Comparison of ENCODE assay signal across 11 mouse cellular contexts in genomic region chr5:69339623-69339970, GRCm38 (mm10). TPM values are rescaled to one million over a fixed set of nuclear protein-coding genes. Genes with fewer than 3 reads are reported as not detected.
A peak's percentile ranks its signal among the peaks of the same experiment; 100 is the strongest.
DNase-seq lines count a peak whose midpoint lies in the region; ATAC-seq and TF ChIP-seq lines count a peak whose summit lies in the region.
"Had no signal": no experiment of that assay in that cellular context is flagged by ENCODE, and none has a peak within 500 bp of the region (broad histone marks: within the 10 kb centered on the region; RNA-seq: fewer than 3 reads in every experiment).

No protein-coding gene starts in this region.

- no peak overlapping the region for H3K27ac ChIP-seq in midbrain, embryonic 10.5 days (replicated peaks)
- no peak overlapping the region for H3K27ac ChIP-seq in stomach, postnatal 0 days (replicated peaks)
- H3K27ac ChIP-seq: left cerebral cortex, adult 2 months had no signal

- no peak for TF ChIP-seq EP300 in stomach, postnatal 0 days (optimal IDR thresholded peaks at IDR 0.05)

- TF ChIP-seq CTCF in stomach, postnatal 0 days (IDR thresholded peaks at IDR 0.05; ENCODE audit: low read depth) = no peak

- DNase-seq in cerebellum, adult 11-12 months = peak; percentile 49
- DNase-seq in cerebellum, postnatal 4 days (ENCODE audit: low spot score in 2 of 2) = no peak
- peak; percentile 4 for DNase-seq in right cerebral cortex, adult 18-20 months
- DNase-seq in right cerebral cortex, postnatal 4 days = no peak
- DNase-seq in midbrain, embryonic 10.5 days (ENCODE audit: low spot score) = no peak
- DNase-seq in stomach, postnatal 0 days (ENCODE audit: low spot score) = no peak
- DNase-seq in urinary bladder, postnatal 10 days (ENCODE audit: low spot score) = no peak
- DNase-seq in frontal cortex, postnatal 10 days (ENCODE audit: low spot score in 2 of 2) = no peak

- H3K27me3 ChIP-seq in midbrain, embryonic 10.5 days (ENCODE audit: low read depth, poor library complexity, severe bottlenecking) = peaks cover 40% of the 10 kb centered on the region
- H3K27me3 ChIP-seq in stomach, postnatal 0 days (ENCODE audit: control insufficient read depth, insufficient read depth, low read length) = no peaks in the 10 kb centered on the region

- no peak overlapping the region for H3K9ac ChIP-seq in stomach, postnatal 0 days (ENCODE audit: low read length)

- peaks cover 24% of the 10 kb centered on the region for H3K4me1 ChIP-seq in midbrain, embryonic 10.5 days
- H3K4me1 ChIP-seq in stomach, postnatal 0 days (replicated peaks; ENCODE audit: control insufficient read depth, insufficient read depth) = no peaks in the 10 kb centered on the region

- no peaks in the 10 kb centered on the region for H3K36me3 ChIP-seq in midbrain, embryonic 10.5 days
- no peaks in the 10 kb centered on the region for H3K36me3 ChIP-seq in stomach, postnatal 0 days (ENCODE audit: control insufficient read depth, insufficient read depth, low read length)

- no peaks in the 10 kb centered on the region for H3K9me3 ChIP-seq in midbrain, embryonic 10.5 days (replicated peaks)
- H3K9me3 ChIP-seq in stomach, postnatal 0 days (ENCODE audit: control insufficient read depth, low read length) = no peaks in the 10 kb centered on the region

- WGBS in midbrain, embryonic 10.5 days = 86% methylated on average over 6 of the region's 6 CpGs
- WGBS in stomach, postnatal 0 days = 44% methylated on average over 6 of the region's 6 CpGs

- peak overlapping the region; percentile 84 for H3K4me2 ChIP-seq in stomach, postnatal 0 days (replicated peaks; ENCODE audit: low read depth)

- ATAC-seq in stomach, postnatal 0 days (ENCODE audit: low FRiP score, low TSS enrichment) = no peak

- H3K4me3 ChIP-seq in midbrain, embryonic 10.5 days = peak overlapping the region; percentile 69
- no peak overlapping the region for H3K4me3 ChIP-seq in stomach, postnatal 0 days (ENCODE audit: low read depth, low read length)
- H3K4me3 ChIP-seq: megakaryocyte, embryonic 14.5 days had no signal

RNA-seq across cellular contexts. Expression of gene Kctd8, which starts 1.9 kb away (rescaled TPM):
- polyA plus RNA-seq in midbrain, embryonic 10.5 days (2016; fragmentation: Nextera tagmentation; extraction: Ambion mirVana) = 0.90 and 1.9 TPM in 2 replicates
- polyA plus RNA-seq in stomach, postnatal 0 days (2015; fragmentation: Nextera tagmentation; extraction: Ambion mirVana) = 1.7 and 2.0 TPM in 2 replicates
- polyA plus RNA-seq: inflammation-experienced regulatory T-cells, adult 6 months had no signal

Comparison
In these comparisons a context has a peak if more than half of its experiments do, and no peak if none do; other contexts are left out.
1. DNase-seq: peak in cerebellum, adult 11-12 months (single experiment) and right cerebral cortex, adult 18-20 months (single experiment); none in cerebellum, postnatal 4 days (0 of 2), right cerebral cortex, postnatal 4 days (single experiment), midbrain, embryonic 10.5 days (single experiment), stomach, postnatal 0 days (single experiment), urinary bladder, postnatal 10 days (single experiment) and frontal cortex, postnatal 10 days (0 of 2).